Mouse (Mus musculus) CH12.LX (cell line): ENCODE data around the gene Ncoa5. TPM values are rescaled to one million over a fixed set of nuclear protein-coding genes. Genes with fewer than 3 reads are reported as not detected.

Experiments used
- DNase-seq: peaks from one replicate; pipeline ENCODE4 v3.0.0-alpha.2; 2013; ENCODE audit errors: extremely low read depth
- H3K27ac ChIP-seq: 2 replicates; pipeline ENCODE4 v1.5.1; 2012; ENCODE audit warnings: low read depth, mild to moderate bottlenecking, control low read depth, moderate library complexity; ENCODE audit not compliant: insufficient read depth
- H3K27me3 ChIP-seq: replicated peaks from 2 replicates; pipeline ENCODE3; 2012; ENCODE audit warnings: inconsistent platforms
- H3K36me3 ChIP-seq, 2 experiments: replicated peaks in 1 of 2; 2 replicates each; pipeline versions ENCODE3 to v1.6.1; 2012; ENCODE audit warnings: inconsistent platforms in 1 of 2, low read length in 1 of 2, mild to moderate bottlenecking in 1 of 2, mixed read lengths in 1 of 2, moderate library complexity in 1 of 2; ENCODE audit not compliant: control insufficient read depth in 1 of 2, insufficient read depth in 1 of 2
- H3K4me1 ChIP-seq, 2 experiments: 2 replicates each; pipeline ENCODE4 v1.6.1; 2012; ENCODE audit warnings: inconsistent platforms in 1 of 2, moderate library complexity in 1 of 2; ENCODE audit not compliant: insufficient read depth in 2 of 2, control insufficient read depth in 1 of 2
- H3K4me2 ChIP-seq: 2 replicates; pipeline ENCODE4 v1.6.1; 2012; ENCODE audit warnings: low read depth, mild to moderate bottlenecking, control low read depth; ENCODE audit not compliant: poor library complexity, insufficient read depth, severe bottlenecking
- H3K4me3 ChIP-seq, 3 experiments: fragments of 150-350 bp in 1 of 3; sonication (generic) in 1 of 3; replicated peaks in 1 of 3; 2 replicates each; pipeline versions ENCODE3 to v1.5.1; 2011 to 2012; ENCODE audit warnings: low read depth in 2 of 3, low read length in 2 of 3, mild to moderate bottlenecking in 2 of 3, moderate library complexity in 2 of 3, control low read depth in 1 of 3, improper control_type of control experiment in 1 of 3, inconsistent platforms in 1 of 3, mixed read lengths in 1 of 3; ENCODE audit not compliant: poor library complexity in 1 of 3
- H3K79me2 ChIP-seq: replicated peaks from 2 replicates; pipeline ENCODE4 v1.6.1; 2012; ENCODE audit warnings: mild to moderate bottlenecking, moderate library complexity; ENCODE audit not compliant: control insufficient read depth, poor library complexity, insufficient read depth, severe bottlenecking; ENCODE audit errors: extremely low read depth
- H3K9ac ChIP-seq: 2 replicates; pipeline ENCODE4 v1.6.1; 2012; ENCODE audit warnings: low read depth, mild to moderate bottlenecking, control low read depth, moderate library complexity; ENCODE audit not compliant: insufficient read depth
- H3K9me3 ChIP-seq: replicated peaks from 2 replicates; pipeline ENCODE3; 2012; ENCODE audit warnings: low read length, inconsistent platforms, mixed read lengths
- BHLHE40 ChIP-seq: IDR thresholded peaks from 2 replicates; pipeline ENCODE4 v1.6.1; 2011; ENCODE audit warnings: mild to moderate bottlenecking, low read depth, low read length, improper control_type of control experiment
- CTCF ChIP-seq, 2 experiments: IDR thresholded peaks in 1 of 2; conservative IDR thresholded peaks in 1 of 2; 2 replicates each; pipeline ENCODE4 v1.5.1; 2011 to 2012; ENCODE audit warnings: low read depth in 2 of 2, low read length in 2 of 2, improper control_type of control experiment in 1 of 2, inconsistent platforms in 1 of 2, mild to moderate bottlenecking in 1 of 2, moderate library complexity in 1 of 2
- ETS1 ChIP-seq: conservative IDR thresholded peaks from 2 replicates; pipeline ENCODE4 v1.6.1; 2012; ENCODE audit warnings: low read depth, mild to moderate bottlenecking, inconsistent platforms, low read length, improper control_type of control experiment, moderate library complexity
- HCFC1 ChIP-seq: IDR thresholded peaks from 2 replicates; pipeline ENCODE4 v1.6.1; 2012; ENCODE audit warnings: low read depth, mild to moderate bottlenecking, inconsistent platforms, low read length, improper control_type of control experiment
- IRF4 ChIP-seq: IDR thresholded peaks from 2 replicates; pipeline ENCODE4 v1.6.1; 2014; ENCODE audit warnings: low read depth, mild to moderate bottlenecking, inconsistent platforms, low read length, improper control_type of control experiment
- JUN ChIP-seq: IDR thresholded peaks from 2 replicates; pipeline ENCODE4 v1.6.1; 2011; ENCODE audit warnings: low read depth, mild to moderate bottlenecking, low read length, improper control_type of control experiment, moderate library complexity; ENCODE audit not compliant: insufficient read depth
- JUND ChIP-seq: conservative IDR thresholded peaks from 2 replicates; pipeline ENCODE4 v1.6.1; 2011; ENCODE audit warnings: low read depth, low read length, improper control_type of control experiment
- KAT2A ChIP-seq: IDR thresholded peaks from 2 replicates; pipeline ENCODE4 v1.6.1; 2012; ENCODE audit warnings: low read length, improper control_type of control experiment, inconsistent platforms; ENCODE audit not compliant: insufficient replicate concordance
- MAFK ChIP-seq: IDR thresholded peaks from 2 replicates; pipeline ENCODE4 v1.6.1; 2011; ENCODE audit warnings: low read length, improper control_type of control experiment; ENCODE audit not compliant: insufficient replicate concordance
- MAZ ChIP-seq: IDR thresholded peaks from 2 replicates; pipeline ENCODE4 v1.6.1; 2012; ENCODE audit warnings: low read depth, mild to moderate bottlenecking, inconsistent platforms, low read length, improper control_type of control experiment, moderate library complexity
- MXI1 ChIP-seq: IDR thresholded peaks from 2 replicates; pipeline ENCODE4 v1.6.1; 2011; ENCODE audit warnings: mild to moderate bottlenecking, low read depth, low read length, improper control_type of control experiment
- MYC ChIP-seq: IDR thresholded peaks from 2 replicates; pipeline ENCODE4 v1.6.1; 2011; ENCODE audit warnings: low read depth, mild to moderate bottlenecking, improper control_type of control experiment, low read length
- PAX5 ChIP-seq: IDR thresholded peaks from 2 replicates; pipeline ENCODE4 v1.6.1; 2012; ENCODE audit warnings: low read length, inconsistent platforms, mixed read lengths
- POLR2A ChIP-seq: IDR thresholded peaks from 2 replicates; pipeline ENCODE4 v1.6.1; 2011; ENCODE audit warnings: low read depth, mild to moderate bottlenecking, improper control_type of control experiment, low read length
- POLR2AphosphoS2 ChIP-seq: IDR thresholded peaks from 2 replicates; pipeline ENCODE4 v1.6.1; 2011; ENCODE audit warnings: low read depth, low read length, improper control_type of control experiment
- RAD21 ChIP-seq: IDR thresholded peaks from 2 replicates; pipeline ENCODE4 v1.6.1; 2011; ENCODE audit warnings: low read depth, mild to moderate bottlenecking, low read length, improper control_type of control experiment, moderate library complexity
- SMC3 ChIP-seq: IDR thresholded peaks from 2 replicates; pipeline ENCODE4 v1.6.1; 2011; ENCODE audit warnings: low read depth, low read length, improper control_type of control experiment
- USF1 ChIP-seq: IDR thresholded peaks from 2 replicates; pipeline ENCODE4 v1.6.1; 2014; ENCODE audit warnings: low read depth, mild to moderate bottlenecking, inconsistent platforms, low read length, improper control_type of control experiment
- ZKSCAN1 ChIP-seq: IDR thresholded peaks from 2 replicates; pipeline ENCODE4 v1.6.1; 2012; ENCODE audit warnings: low read depth, inconsistent platforms, low read length, improper control_type of control experiment, borderline replicate concordance
- dilution Hi-C: fragments of 300-500 bp; cut with MboI; formaldehyde crosslinking; loops from 2 replicates; pipeline ENCODE4 v1.14.3; 2020; ENCODE audit warnings: low sequenced_read_pairs; ENCODE audit not compliant: extremely low pct_unique_long_range_greater_than_20kb, extremely low pct_ligation_motif_present
- in situ Hi-C: fragments of 300-500 bp; cut with MboI; formaldehyde crosslinking; loops from 3 replicates; pipeline ENCODE4 v1.14.3; 2019; ENCODE audit warnings: low sequenced_read_pairs, low pct_ligation_motif_present, low pct_unique_long_range_greater_than_20kb, mixed read lengths
- polyA plus RNA-seq: library from polyadenylated mRNA; unstranded; fragments of >175 nt; gene quantifications from 2 replicates; pipeline ENCODE4 v1.2.1, GENCODE M21; 2012; ENCODE audit warnings: low read depth; ENCODE audit not compliant: insufficient read length
- total RNA-seq, 2 experiments: library from RNA; depleted of rRNA; stranded (reverse); fragments of 300-350 nt in 1 of 2; fragments of >200 nt in 1 of 2; gene quantifications; 2 replicates each; pipeline ENCODE4 v1.2.3; 2012 to 2014

Ncoa5 gene
- total and polyA plus RNA-seq, 3 experiments: 18.6 to 46.4 (median 20.1) TPM

GRCm38 (mm10) chr2:165073381-165073781 lies 38.7 kb upstream of the Ncoa5 start:
- TF ChIP-seq JUN (no peak), BHLHE40 (no peak), MAFK (no peak)
- no peak overlapping the region for H3K9ac ChIP-seq
- no peak for DNase-seq
- peaks cover 4 to 29% of the 10 kb centered on the region in 2 experiments; a peak in 3 of 4 replicates for H3K4me1 ChIP-seq
- H3K27me3 ChIP-seq: peaks cover 19% of the 10 kb centered on the region
- no peak overlapping the region for H3K4me3 ChIP-seq
- no peaks in the 10 kb centered on the region for H3K9me3 ChIP-seq
- no peaks in the 10 kb centered on the region for H3K79me2 ChIP-seq
- dilution Hi-C loops: no loop called here
- H3K36me3 ChIP-seq: peaks cover 29 to 35% of the 10 kb centered on the region in 2 experiments
- in situ Hi-C loops: loop anchor here (10.0 kb wide), 1 partner anchor 261 kb away; no protein-coding TSS in a partner anchor
- H3K27ac ChIP-seq: no peak overlapping the region
- no peak overlapping the region for H3K4me2 ChIP-seq

- H3K4me3 ChIP-seq: no peak overlapping the region
- H3K9ac ChIP-seq: no peak overlapping the region
- in situ Hi-C loops (loop anchor here (10.0 kb wide), 1 partner anchor 265 kb away; no protein-coding TSS in a partner anchor), dilution Hi-C loops (no loop called here)
- no peak overlapping the region for H3K4me2 ChIP-seq
- DNase-seq: peak; percentile 47
- no peaks in the 10 kb centered on the region for H3K27me3 ChIP-seq
- peaks cover 8 to 25% of the 10 kb centered on the region in 2 experiments for H3K4me1 ChIP-seq
- no peaks in the 10 kb centered on the region for H3K9me3 ChIP-seq
- no peaks in the 10 kb centered on the region for H3K79me2 ChIP-seq
- TF ChIP-seq HCFC1: no peak
- TF ChIP-seq SMC3: peak; percentile 38
- peak; percentile 32 for TF ChIP-seq RAD21
- no peak for TF ChIP-seq USF1
- TF ChIP-seq POLR2A: peak; percentile 14; the same call in 1 of the 2 replicates
- TF ChIP-seq CTCF (conservative IDR thresholded peaks at IDR 0.05 in 1 of 2, IDR thresholded peaks at IDR 0.05 in 1 of 2; ENCODE audit: low read depth in 2 of 2, low read length in 2 of 2): peak; percentile 31 to 70; a peak in 3 of 4 replicates
- no peak for TF ChIP-seq PAX5
- peaks cover 52 to 64% of the 10 kb centered on the region in 2 experiments for H3K36me3 ChIP-seq
- no peak overlapping the region for H3K27ac ChIP-seq
These were observed 35.6 kb upstream of the Ncoa5 start for GRCm38 (mm10) chr2:165070096-165070816.

- H3K9ac ChIP-seq: no peak overlapping the region
- H3K27ac ChIP-seq: no peak overlapping the region
- DNase-seq: no peak
- peaks cover 65 to 79% of the 10 kb centered on the region in 2 experiments for H3K36me3 ChIP-seq
- peaks cover 6 to 24% of the 10 kb centered on the region in 2 experiments for H3K4me1 ChIP-seq
- no peak overlapping the region for H3K4me2 ChIP-seq
- H3K79me2 ChIP-seq: no peaks in the 10 kb centered on the region
- no peaks in the 10 kb centered on the region for H3K9me3 ChIP-seq
- dilution Hi-C loops (no loop called here), in situ Hi-C loops (loop anchor here (5.0 kb wide), 1 partner anchor 107 kb away; the partner anchor contains the start of gene Slc12a5)
- H3K4me3 ChIP-seq: no peak overlapping the region
- TF ChIP-seq ZKSCAN1 (no peak), IRF4 (no peak), MXI1 (no peak), RAD21 (no peak), KAT2A (no peak), MYC (no peak), PAX5 (no peak), ETS1 (no peak), JUND (no peak), POLR2AphosphoS2 (no peak), MAZ (no peak)
- no peaks in the 10 kb centered on the region for H3K27me3 ChIP-seq
These were observed 34.1 kb upstream of the Ncoa5 start for GRCm38 (mm10) chr2:165068806-165069205.
